Mouse (Mus musculus) inflammation-experienced regulatory T-cells, adult 6 months (primary cell): ENCODE measurements at regions not wholly inside any gene's neighbourhood (a gene's known extent, or its start where the extent isn't known, plus 50 kb on each side); places are given as distances from the start of the nearest gene placed in this dataset.
A peak's percentile ranks its signal among the peaks of the same experiment; 100 is the strongest.

ENCODE experiments used
- ATAC-seq: one replicate; pipeline ENCODE4 v1.8.0; 2017

DNA sequence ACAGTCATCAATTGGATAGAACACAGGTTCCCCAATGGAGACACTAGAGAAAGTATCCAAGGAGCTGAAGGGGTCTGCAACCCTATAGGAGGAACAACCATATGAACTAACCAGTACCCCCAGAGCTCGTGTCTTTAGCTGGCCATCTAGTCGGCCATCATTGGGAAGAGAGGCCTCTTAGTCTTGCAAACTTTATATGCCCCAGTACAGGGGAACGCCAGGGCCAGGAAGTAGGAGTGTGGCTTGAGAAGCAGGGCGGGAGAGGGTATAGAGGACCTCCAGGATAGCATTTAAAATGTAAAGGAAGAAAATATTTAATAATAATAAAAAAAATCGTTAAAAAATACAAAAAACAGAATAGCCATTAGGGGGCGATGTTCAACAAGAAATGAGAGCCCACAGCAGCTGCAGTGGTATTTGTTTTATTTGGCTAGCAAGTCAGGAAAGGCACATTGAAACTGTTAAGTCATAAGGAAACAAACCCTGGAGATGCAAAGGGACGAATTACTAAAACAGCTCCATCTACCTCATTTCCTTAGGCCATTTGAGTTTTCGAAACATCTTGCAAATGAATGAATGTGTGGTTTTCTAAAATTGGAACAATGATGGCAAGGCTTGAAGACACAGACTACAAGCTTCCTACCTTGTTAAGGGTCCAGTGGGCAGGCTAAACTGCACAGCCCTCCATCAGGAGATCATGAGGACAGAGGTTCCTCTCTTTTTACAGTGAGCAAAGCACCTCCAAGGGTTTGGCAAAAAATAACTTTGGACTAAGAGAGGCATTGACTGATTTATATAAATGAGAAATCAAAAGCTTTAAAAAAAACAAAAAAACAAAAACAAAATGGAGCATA lies 350.7 kb upstream of the Rasa1 start:
- ATAC-seq = peak; percentile 72

DNA sequence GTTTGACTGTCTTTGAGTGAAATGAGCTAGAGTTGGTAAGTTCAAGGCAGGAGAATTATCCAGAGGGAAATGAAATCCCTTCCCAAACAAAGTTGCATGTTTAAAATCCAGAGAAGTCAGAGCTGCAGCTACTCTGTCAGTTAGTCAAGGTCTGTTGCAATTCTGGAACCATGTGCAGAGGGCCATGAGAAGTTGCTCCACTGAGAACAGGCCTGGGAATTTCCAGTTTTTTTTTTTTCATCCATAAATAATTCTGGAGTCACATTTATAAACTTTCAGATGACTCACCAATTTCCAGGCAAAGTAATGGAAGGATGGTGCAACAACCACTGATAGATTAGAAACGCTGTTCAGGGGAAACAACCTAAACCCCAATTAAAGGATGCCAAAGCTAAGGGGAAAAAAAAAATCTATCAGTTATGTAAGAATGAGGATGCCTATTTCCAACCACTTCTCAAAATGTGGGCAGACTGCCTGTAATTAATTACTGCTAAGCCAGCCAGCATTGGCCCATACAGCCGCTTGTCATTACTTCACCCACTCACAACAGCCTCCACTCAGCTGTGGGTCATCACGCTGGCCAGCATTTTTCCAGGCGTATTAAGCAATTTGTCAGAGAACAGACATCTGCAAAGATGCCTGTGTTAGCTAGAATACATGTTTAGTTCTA lies 340.7 kb upstream of the Rasa1 start:
- ATAC-seq = no peak
